Mouse (Mus musculus): ENCODE data around the gene Rnf8.
A peak's percentile ranks its signal among the peaks of the same experiment; 100 is the strongest.

The Rnf8 gene

GRCm38 (mm10) chr17:29628946-29629345 is 14.4 kb downstream of the Rnf8 start:
- no peak for DNase-seq

GRCm38 (mm10) chr17:29629620-29630019 is 15.0 kb downstream of the Rnf8 start:
- DNase-seq: no peak

GRCm38 (mm10) chr17:29632312-29632711 is 17.7 kb downstream of the Rnf8 start:
- DNase-seq: no peak

- DNase-seq: peak in 1 of 2 experiments; percentile 20
Measured at GRCm38 (mm10) chr17:29635492-29635891, 20.9 kb downstream of the Rnf8 start.

GRCm38 (mm10) chr17:29636118-29636517 is 21.5 kb downstream of the Rnf8 start:
- DNase-seq: peak; percentile 56 to 65

- no peak for DNase-seq
Measured at GRCm38 (mm10) chr17:29637377-29637776, 22.8 kb downstream of the Rnf8 start.

- peak; percentile 14 to 30 for DNase-seq
Measured at GRCm38 (mm10) chr17:29637895-29638294, 23.3 kb downstream of the Rnf8 start.

GRCm38 (mm10) chr17:29640971-29641370 is 26.4 kb downstream of the Rnf8 start:
- no peak for DNase-seq

- no peak for DNase-seq
Measured at GRCm38 (mm10) chr17:29642219-29642618, 27.6 kb downstream of the Rnf8 start.

- no peak for DNase-seq
Measured at GRCm38 (mm10) chr17:29658249-29658648, 43.7 kb downstream of the Rnf8 start.

GRCm38 (mm10) chr17:29660076-29660761 is 45.6 kb downstream of the Rnf8 start, which contains the start of gene Cmtr1:
Gene Cmtr1 (plus strand): TSS chr17:29660595.
- DNase-seq: peak; percentile 98

- DNase-seq: no peak
Measured at GRCm38 (mm10) chr17:29660762-29661391, 46.3 kb downstream of the Rnf8 start.

GRCm38 (mm10) chr17:29662145-29662544 is 47.6 kb downstream of the Rnf8 start:
- no peak for DNase-seq

- DNase-seq: no peak
Measured at GRCm38 (mm10) chr17:29668051-29668986, 53.7 kb downstream of the Rnf8 start.

- no peak for DNase-seq
Measured at GRCm38 (mm10) chr17:29669030-29669429, 54.4 kb downstream of the Rnf8 start.

- no peak for DNase-seq
Measured at GRCm38 (mm10) chr17:29669936-29670335, 55.3 kb downstream of the Rnf8 start.

GRCm38 (mm10) chr17:29671021-29671420 is 56.4 kb downstream of the Rnf8 start:
- no peak for DNase-seq

GRCm38 (mm10) chr17:29673325-29673724 is 58.7 kb downstream of the Rnf8 start:
- DNase-seq: no peak

GRCm38 (mm10) chr17:29678526-29678925 is 63.9 kb downstream of the Rnf8 start:
- no peak for DNase-seq

GRCm38 (mm10) chr17:29679038-29679767 is 64.6 kb downstream of the Rnf8 start:
- no peak for DNase-seq

- DNase-seq: peak; percentile 83 to 89
Measured at GRCm38 (mm10) chr17:29680174-29680573, 65.6 kb downstream of the Rnf8 start.

- DNase-seq: no peak
Measured at GRCm38 (mm10) chr17:29680921-29681320, 66.3 kb downstream of the Rnf8 start.

- no peak for DNase-seq
Measured at GRCm38 (mm10) chr17:29681669-29682068, 67.1 kb downstream of the Rnf8 start.

Measured in kidney, postnatal 4 days (tissue).